Mouse (Mus musculus): ENCODE results near the gene Shroom1. TPM values are rescaled to one million over a fixed set of nuclear protein-coding genes. Genes with fewer than 3 reads are reported as not detected.

The Shroom1 gene
- polyA plus RNA-seq, 1 experiment: 2.4 TPM

DNA sequence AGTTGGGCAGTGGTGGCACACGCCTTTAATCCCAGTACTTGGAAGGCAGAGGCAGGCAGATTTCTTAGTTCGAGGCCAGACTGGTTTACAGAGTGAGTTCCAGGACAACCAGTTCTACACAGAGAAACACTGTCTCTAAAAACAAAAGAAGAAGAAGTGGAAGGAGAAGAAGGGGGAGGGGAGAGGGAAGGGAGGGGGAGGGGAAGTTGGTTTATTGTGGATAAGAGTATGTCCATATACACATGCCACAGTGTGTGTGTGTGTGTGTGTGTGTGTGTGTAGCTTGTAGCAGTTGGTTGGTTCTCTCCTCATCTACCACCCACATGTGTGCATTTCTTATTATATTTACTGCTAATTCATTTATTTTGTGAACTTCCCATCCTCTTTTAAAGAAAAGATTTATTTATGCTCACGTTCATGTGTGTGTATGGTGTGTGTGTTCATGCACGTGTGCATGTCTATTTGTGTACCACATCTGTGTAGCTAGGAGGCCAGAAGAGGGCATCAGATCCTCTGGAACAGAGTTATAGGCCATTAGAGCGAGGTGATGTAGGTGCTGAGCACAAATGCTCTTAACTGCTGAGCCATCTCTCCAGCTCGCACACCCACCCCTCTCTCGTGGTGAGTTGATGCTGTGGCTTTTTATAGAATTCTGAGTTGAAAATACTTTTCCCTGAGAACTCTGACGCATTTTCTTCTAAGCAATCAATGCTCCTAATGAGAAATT lies 45.2 kb downstream of the Shroom1 start:
- Histone ChIP-seq H3K4me1 (ENCODE audit: control insufficient read depth, insufficient read depth, low read length) (no peaks in the 10 kb centered on the region), H3K4me3 (ENCODE audit: insufficient read depth, low read length) (no peak overlapping the region), H3K27ac (ENCODE audit: insufficient read depth, low read length) (no peak overlapping the region)
- TF ChIP-seq CTCF (IDR thresholded peaks at IDR 0.05; ENCODE audit: borderline replicate concordance, insufficient read depth, low read length): no peak
- no peak for TF ChIP-seq POLR2A (IDR thresholded peaks at IDR 0.05; ENCODE audit: low read depth, low read length)

GRCm38 (mm10) chr11:53503738-53504137 lies 46.7 kb downstream of the Shroom1 start:
- TF ChIP-seq CTCF (IDR thresholded peaks at IDR 0.05; ENCODE audit: borderline replicate concordance, insufficient read depth, low read length) (no peak), POLR2A (IDR thresholded peaks at IDR 0.05; ENCODE audit: low read depth, low read length) (no peak)
- Histone ChIP-seq H3K27ac (ENCODE audit: insufficient read depth, low read length) (no peak overlapping the region), H3K4me3 (ENCODE audit: insufficient read depth, low read length) (no peak overlapping the region), H3K4me1 (ENCODE audit: control insufficient read depth, insufficient read depth, low read length) (no peaks in the 10 kb centered on the region)

GRCm38 (mm10) chr11:53504376-53504775 lies 47.4 kb downstream of the Shroom1 start:
- Histone ChIP-seq H3K4me1 (ENCODE audit: control insufficient read depth, insufficient read depth, low read length) (no peaks in the 10 kb centered on the region), H3K4me3 (ENCODE audit: insufficient read depth, low read length) (no peak overlapping the region), H3K27ac (ENCODE audit: insufficient read depth, low read length) (no peak overlapping the region)
- TF ChIP-seq CTCF (IDR thresholded peaks at IDR 0.05; ENCODE audit: borderline replicate concordance, insufficient read depth, low read length) (no peak), POLR2A (IDR thresholded peaks at IDR 0.05; ENCODE audit: low read depth, low read length) (no peak)

- no peaks in the 10 kb centered on the region for H3K4me1 ChIP-seq (ENCODE audit: control insufficient read depth, insufficient read depth, low read length)
- H3K27ac ChIP-seq (ENCODE audit: insufficient read depth, low read length): no peak overlapping the region
- TF ChIP-seq POLR2A (IDR thresholded peaks at IDR 0.05; ENCODE audit: low read depth, low read length): no peak
- no peak overlapping the region for H3K4me3 ChIP-seq (ENCODE audit: insufficient read depth, low read length)
Measured at GRCm38 (mm10) chr11:53505026-53505663, 48.1 kb downstream of the Shroom1 start.

DNA sequence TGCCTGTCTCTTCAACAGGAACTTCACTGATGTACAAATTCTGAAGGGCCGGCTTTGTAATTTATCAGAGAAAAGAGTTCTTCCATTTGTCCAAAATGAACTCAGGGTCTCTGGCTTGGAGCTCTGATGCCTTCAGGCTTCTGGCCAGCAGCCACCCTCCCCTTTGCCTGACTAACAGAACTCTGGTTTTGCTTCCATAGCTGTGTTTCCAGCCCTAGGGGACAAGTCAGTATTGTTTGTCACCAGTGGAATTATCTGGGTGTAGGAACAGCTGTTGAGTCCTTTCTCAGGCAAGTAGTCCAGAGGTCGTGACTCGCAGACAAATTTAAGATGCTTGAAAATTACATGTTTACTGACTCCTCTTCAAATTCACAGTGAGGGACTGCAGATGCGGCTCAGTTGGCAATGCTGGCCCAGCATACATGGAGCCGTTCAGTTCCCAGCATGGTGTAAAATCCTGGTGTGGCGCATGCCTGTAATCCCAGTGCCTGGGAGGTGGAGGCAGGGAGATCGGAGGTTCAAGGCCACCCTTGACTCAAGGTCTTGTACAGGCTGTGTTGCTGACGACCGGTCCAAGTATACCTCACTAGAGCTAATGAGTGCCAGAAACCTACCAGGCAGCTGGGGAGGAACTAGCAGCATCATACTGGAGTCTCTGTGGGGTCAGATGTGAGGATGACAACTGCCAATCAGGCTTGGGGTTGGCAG lies 50.2 kb downstream of the Shroom1 start:
- TF ChIP-seq CTCF (IDR thresholded peaks at IDR 0.05; ENCODE audit: borderline replicate concordance, insufficient read depth, low read length) (no peak), POLR2A (IDR thresholded peaks at IDR 0.05; ENCODE audit: low read depth, low read length) (no peak)
- no peak overlapping the region for H3K27ac ChIP-seq (ENCODE audit: insufficient read depth, low read length)
- H3K4me3 ChIP-seq (ENCODE audit: insufficient read depth, low read length): no peak overlapping the region
- H3K4me1 ChIP-seq (ENCODE audit: control insufficient read depth, insufficient read depth, low read length): no peaks in the 10 kb centered on the region

DNA sequence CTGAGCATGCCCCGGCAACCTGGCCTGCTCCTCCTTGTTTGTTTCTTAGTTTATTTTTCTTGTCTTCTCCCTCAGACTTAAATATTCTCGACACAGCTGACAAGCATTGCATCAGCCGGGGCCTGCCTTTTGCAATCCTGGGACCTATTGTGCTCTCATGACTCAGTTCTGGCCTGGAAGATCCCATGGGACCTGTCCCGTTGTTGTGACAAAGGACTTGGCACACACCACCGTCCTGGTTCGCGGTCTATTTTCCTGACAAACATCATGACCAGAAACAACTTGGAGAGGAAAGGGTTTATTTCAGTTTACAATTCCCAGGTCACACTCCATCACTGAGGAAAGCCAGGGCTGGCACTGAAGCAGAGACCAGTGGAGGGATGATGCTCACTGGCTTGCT lies 51.1 kb downstream of the Shroom1 start:
- no peak for TF ChIP-seq POLR2A (IDR thresholded peaks at IDR 0.05; ENCODE audit: low read depth, low read length)
- TF ChIP-seq CTCF (IDR thresholded peaks at IDR 0.05; ENCODE audit: borderline replicate concordance, insufficient read depth, low read length): no peak
- no peak overlapping the region for H3K4me3 ChIP-seq (ENCODE audit: insufficient read depth, low read length)

DNA sequence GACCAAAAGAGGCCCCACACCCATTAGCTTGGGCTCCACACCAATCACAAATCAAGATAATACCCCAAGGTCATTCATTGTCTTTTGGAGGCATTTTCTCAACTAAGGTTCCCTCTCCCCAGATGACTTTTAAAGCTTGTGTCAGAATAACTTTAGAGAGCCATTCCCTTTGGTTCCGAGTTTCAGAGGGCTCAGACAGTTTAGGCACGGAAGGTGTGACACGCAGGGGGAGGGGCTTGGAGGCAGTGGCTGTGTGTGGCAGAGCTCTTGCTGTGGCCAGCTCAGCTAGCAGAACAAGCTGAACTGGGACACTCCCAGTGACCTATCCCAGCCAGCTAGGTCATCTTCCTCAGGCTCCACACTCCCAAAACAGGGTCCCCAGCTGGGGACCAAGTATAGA lies 51.6 kb downstream of the Shroom1 start:
- H3K27ac ChIP-seq (ENCODE audit: insufficient read depth, low read length): no peak overlapping the region
- no peaks in the 10 kb centered on the region for H3K4me1 ChIP-seq (ENCODE audit: control insufficient read depth, insufficient read depth, low read length)
- TF ChIP-seq POLR2A (IDR thresholded peaks at IDR 0.05; ENCODE audit: low read depth, low read length) (no peak), CTCF (IDR thresholded peaks at IDR 0.05; ENCODE audit: borderline replicate concordance, insufficient read depth, low read length) (no peak)
- no peak overlapping the region for H3K4me3 ChIP-seq (ENCODE audit: insufficient read depth, low read length)

More for the DNA sequence above, 51.1 kb downstream of the Shroom1 start:
- peak overlapping the region; percentile 26; the same call in 1 of the 2 replicates for H3K27ac ChIP-seq (ENCODE audit: insufficient read depth, low read length)
- H3K4me1 ChIP-seq (ENCODE audit: control insufficient read depth, insufficient read depth, low read length): no peaks in the 10 kb centered on the region

DNA sequence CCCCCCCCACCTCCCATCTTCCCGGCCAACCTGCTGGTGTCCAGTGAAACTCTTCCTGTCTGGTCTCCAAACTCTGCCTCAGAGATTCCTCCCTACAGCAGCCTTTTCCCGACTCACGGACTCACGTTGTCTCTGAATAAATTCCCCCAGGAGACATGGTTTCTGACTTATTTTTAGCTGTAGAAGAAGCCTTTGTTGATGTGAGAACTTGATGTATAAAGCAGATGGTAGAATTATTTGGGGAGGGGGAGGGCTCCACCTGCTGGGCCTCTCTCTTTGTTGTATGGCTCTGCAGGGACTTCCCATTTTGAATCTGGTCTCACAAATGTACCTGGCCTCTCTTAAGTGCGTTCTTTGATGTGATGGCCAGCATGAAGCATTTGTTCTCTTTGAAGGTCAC lies 53.3 kb downstream of the Shroom1 start:
- TF ChIP-seq CTCF (IDR thresholded peaks at IDR 0.05; ENCODE audit: borderline replicate concordance, insufficient read depth, low read length) (no peak), POLR2A (IDR thresholded peaks at IDR 0.05; ENCODE audit: low read depth, low read length) (no peak)
- H3K4me3 ChIP-seq (ENCODE audit: insufficient read depth, low read length): no peak overlapping the region
- H3K4me1 ChIP-seq (ENCODE audit: control insufficient read depth, insufficient read depth, low read length): no peaks in the 10 kb centered on the region
- H3K27ac ChIP-seq (ENCODE audit: insufficient read depth, low read length): no peak overlapping the region

DNA sequence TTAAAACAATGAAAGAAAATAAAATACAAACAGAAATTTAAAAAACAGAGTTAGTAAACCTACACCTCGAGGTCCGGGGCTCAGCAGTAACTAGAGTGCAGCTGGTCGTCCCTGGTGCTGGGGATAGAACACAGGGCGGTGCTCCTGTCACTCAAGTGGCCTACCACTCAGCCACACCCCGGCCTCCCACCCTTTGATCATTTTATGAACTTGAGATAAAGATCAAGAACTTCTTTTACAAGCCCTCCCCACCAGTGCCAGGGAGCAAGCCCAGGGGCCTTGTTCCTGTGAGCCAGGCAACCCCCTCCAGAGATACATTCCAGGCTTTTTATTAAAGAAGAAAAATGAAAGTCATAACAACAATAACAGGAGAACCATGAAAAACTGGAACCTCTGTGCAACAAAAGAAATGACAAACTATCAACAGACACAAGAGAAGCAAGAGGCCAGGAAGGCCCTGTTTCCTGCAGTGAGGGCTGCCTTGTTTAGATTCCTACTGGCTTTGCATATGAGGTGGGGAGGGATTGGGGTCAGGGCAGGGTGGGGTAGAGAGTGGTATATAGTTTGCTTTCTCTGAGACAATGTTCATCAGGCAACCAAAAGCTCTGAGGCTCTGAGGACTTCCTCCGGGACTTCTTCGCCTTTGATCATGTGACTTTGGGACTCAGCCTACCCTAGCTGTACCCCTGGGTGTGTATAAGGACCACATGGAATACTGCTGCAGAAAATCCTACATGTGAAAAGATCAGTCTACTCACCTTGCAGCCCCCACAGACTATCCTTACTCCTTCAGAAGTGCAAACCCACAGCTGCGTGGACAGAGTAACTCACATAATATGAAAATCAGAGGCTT lies 60.0 kb downstream of the Shroom1 start:
- TF ChIP-seq POLR2A (IDR thresholded peaks at IDR 0.05; ENCODE audit: low read depth, low read length): no peak
- no peak for TF ChIP-seq CTCF (IDR thresholded peaks at IDR 0.05; ENCODE audit: borderline replicate concordance, insufficient read depth, low read length)
- Histone ChIP-seq H3K4me1 (ENCODE audit: control insufficient read depth, insufficient read depth, low read length) (no peaks in the 10 kb centered on the region; the same call in 1 of the 2 replicates), H3K27ac (ENCODE audit: insufficient read depth, low read length) (no peak overlapping the region), H3K4me3 (ENCODE audit: insufficient read depth, low read length) (no peak overlapping the region)

Other genes starting within 250 kb of the Shroom1 start
- 229 and 302 TPM in 2 replicates for gene Hspa4, start 156.7 kb upstream of the Shroom1 start, polyA plus RNA-seq (2011; ENCODE audit: insufficient read length, low read depth, missing spikeins)
- 17.8 and 22.8 TPM in 2 replicates for gene Zcchc10, start 132.5 kb upstream of the Shroom1 start, polyA plus RNA-seq (2011; ENCODE audit: insufficient read length, low read depth, missing spikeins)
- 317 and 343 TPM in 2 replicates for gene Aff4, start 106.4 kb upstream of the Shroom1 start, polyA plus RNA-seq (2011; ENCODE audit: insufficient read length, low read depth, missing spikeins)
- gene Leap2, start 34.0 kb upstream of the Shroom1 start, polyA plus RNA-seq (2011; ENCODE audit: insufficient read length, low read depth, missing spikeins): not detected in 2 replicates
- gene Uqcrq, start 26.4 kb upstream of the Shroom1 start, polyA plus RNA-seq (2011; ENCODE audit: insufficient read length, low read depth, missing spikeins): 361 and 399 TPM in 2 replicates
- 0.68 and 1.2 TPM in 2 replicates for gene Gdf9, start 26.2 kb upstream of the Shroom1 start, polyA plus RNA-seq (2011; ENCODE audit: insufficient read length, low read depth, missing spikeins)
- 0.22 TPM in 1 of 2 replicates, not detected in the other for gene Gm10447, start 95 bp upstream of the Shroom1 start, polyA plus RNA-seq (2011; ENCODE audit: insufficient read length, low read depth, missing spikeins)
- gene Gm9837, start 13.3 kb downstream of the Shroom1 start, polyA plus RNA-seq (2011; ENCODE audit: insufficient read length, low read depth, missing spikeins): not detected in 2 replicates
- gene Gm9945, start 23.0 kb downstream of the Shroom1 start, polyA plus RNA-seq (2011; ENCODE audit: insufficient read length, low read depth, missing spikeins): not detected in 2 replicates
- gene Sowaha, start 23.1 kb downstream of the Shroom1 start, polyA plus RNA-seq (2011; ENCODE audit: insufficient read length, low read depth, missing spikeins): not detected in 2 replicates
- 88.6 and 91.6 TPM in 2 replicates for gene Sept8, start 62.1 kb downstream of the Shroom1 start, polyA plus RNA-seq (2011; ENCODE audit: insufficient read length, low read depth, missing spikeins)
- 27.3 and 35.3 TPM in 2 replicates for gene Kif3a, start 110.2 kb downstream of the Shroom1 start, polyA plus RNA-seq (2011; ENCODE audit: insufficient read length, low read depth, missing spikeins)
- gene Il4, start 161.5 kb downstream of the Shroom1 start, polyA plus RNA-seq (2011; ENCODE audit: insufficient read length, low read depth, missing spikeins): not detected in 2 replicates
- gene Il13, start 177.5 kb downstream of the Shroom1 start, polyA plus RNA-seq (2011; ENCODE audit: insufficient read length, low read depth, missing spikeins): not detected in 2 replicates